Mouse (Mus musculus): ENCODE data around the gene Timm29.
A peak's percentile ranks its signal among the peaks of the same experiment; 100 is the strongest.

Gene Timm29

DNA sequence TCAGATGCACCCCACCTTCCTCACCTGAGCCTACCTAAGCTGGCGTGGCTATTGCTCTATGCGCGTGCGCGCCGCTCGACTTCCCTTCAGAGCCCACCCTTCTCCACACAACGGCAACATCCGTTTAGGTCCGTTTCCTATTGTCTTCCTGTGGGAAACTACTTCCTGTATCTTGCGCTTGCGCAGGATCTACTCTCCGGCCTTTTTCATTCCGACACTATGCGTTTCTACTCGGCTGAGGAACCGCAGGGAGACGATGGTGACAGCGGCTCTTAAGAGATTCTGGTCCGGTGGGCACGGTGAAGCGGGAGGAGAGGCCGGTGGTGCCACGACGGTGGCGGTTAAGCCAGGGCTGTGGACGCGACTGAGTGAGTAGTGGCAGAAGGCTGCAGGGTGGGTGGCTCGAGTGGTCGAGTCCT lies at the start of gene Timm29, which contains the start of gene Yipf2:
Timm29 (plus strand) TSS at position 20 of the 419 bp plus-strand sequence.
Yipf2 (minus strand) TSS at position 126 of the 419 bp plus-strand sequence.
- DNase-seq (ENCODE audit: low read depth in 2 of 2, low spot score in 2 of 2), result peak; percentile 86 to 91

- DNase-seq (ENCODE audit: low read depth in 2 of 2, low spot score in 2 of 2), result no peak
These were observed 47.1 kb upstream of the Timm29 start for GRCm38 (mm10) chr9:21545351-21545915.

DNA sequence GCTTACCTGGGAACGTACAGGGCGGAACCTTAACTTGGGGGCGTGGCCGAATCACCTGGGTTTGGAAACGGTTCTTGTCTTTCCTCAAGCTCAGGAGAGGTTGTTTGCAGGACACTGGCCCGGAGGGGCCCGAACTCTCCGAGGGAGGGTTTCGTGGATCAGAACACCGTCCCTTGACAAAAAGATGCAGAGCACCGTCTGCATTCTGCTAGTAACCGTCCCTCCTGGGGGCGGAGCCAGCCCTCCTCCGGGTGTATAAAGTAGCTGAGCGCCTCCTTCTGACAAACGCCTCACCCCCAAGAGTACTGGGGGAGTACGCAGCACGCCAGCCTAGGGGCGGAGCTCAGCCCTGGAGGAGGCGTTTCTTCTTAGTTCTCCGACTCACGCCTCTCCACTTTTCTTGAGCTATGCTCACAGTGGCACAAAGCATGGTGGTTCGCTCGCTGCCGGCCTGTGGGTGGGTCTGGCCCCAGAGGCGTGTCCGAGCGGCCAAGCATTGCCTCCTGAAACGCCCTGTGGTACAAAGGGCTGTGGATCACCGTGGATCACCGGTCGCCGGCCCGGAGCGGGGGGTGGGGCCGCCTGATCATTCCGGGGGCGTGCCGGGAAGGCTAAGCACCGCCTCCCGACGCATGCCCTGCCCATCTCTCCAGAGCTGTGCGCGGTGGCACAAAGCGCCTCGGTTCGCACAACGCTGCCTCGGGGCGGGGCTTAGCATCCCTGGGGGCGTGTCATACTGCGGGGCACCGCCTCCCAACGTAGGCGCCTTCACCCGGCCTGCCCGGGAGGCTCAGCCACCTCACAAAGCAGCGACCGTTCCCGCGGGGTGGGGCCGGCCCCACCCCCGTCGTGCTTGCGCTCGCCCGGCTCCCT lies 46.4 kb upstream of the Timm29 start:
- peak; percentile 99 to 100 for DNase-seq (ENCODE audit: low read depth in 2 of 2, low spot score in 2 of 2)

- no peak for DNase-seq (ENCODE audit: low read depth in 2 of 2, low spot score in 2 of 2)
These were observed 45.8 kb upstream of the Timm29 start, which contains the start of gene Carm1 for GRCm38 (mm10) chr9:21546789-21547074. TSS of gene Carm1 (plus strand) at chr9:21546894.

GRCm38 (mm10) chr9:21547075-21547941 lies 45.2 kb upstream of the Timm29 start:
- DNase-seq (ENCODE audit: low read depth in 2 of 2, low spot score in 2 of 2), result peak; percentile 15 to 28

- DNase-seq (ENCODE audit: low read depth in 2 of 2, low spot score in 2 of 2), result no peak
These were observed 41.5 kb upstream of the Timm29 start for GRCm38 (mm10) chr9:21551049-21551448.

- no peak for DNase-seq (ENCODE audit: low read depth in 2 of 2, low spot score in 2 of 2)
These were observed 38.8 kb upstream of the Timm29 start for GRCm38 (mm10) chr9:21553607-21554273.

GRCm38 (mm10) chr9:21555198-21555742 lies 37.3 kb upstream of the Timm29 start:
- no peak for DNase-seq (ENCODE audit: low read depth in 2 of 2, low spot score in 2 of 2)

DNA sequence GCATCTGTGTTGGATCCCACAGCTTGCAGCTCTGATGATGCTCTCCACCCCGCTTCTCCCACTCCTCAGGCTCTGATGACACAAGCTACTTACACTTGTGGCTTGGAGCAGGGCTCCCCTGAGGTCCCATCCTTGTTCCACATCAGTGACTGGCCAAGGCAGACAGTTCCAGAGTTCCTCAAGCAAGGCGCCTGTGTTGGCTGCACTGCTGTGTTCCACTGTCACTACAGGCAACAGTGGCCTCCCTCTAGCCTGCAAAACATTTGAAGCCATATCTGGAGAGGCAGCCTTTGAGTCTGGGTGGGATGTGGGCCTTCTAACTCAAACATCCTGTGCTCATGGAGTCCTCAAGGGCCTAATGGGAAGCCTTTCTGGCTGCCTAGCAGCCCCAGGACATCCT lies 35.5 kb upstream of the Timm29 start:
- no peak for DNase-seq (ENCODE audit: low read depth in 2 of 2, low spot score in 2 of 2)

- no peak for DNase-seq (ENCODE audit: low read depth in 2 of 2, low spot score in 2 of 2)
These were observed 35.0 kb upstream of the Timm29 start for GRCm38 (mm10) chr9:21557556-21557955.

DNA sequence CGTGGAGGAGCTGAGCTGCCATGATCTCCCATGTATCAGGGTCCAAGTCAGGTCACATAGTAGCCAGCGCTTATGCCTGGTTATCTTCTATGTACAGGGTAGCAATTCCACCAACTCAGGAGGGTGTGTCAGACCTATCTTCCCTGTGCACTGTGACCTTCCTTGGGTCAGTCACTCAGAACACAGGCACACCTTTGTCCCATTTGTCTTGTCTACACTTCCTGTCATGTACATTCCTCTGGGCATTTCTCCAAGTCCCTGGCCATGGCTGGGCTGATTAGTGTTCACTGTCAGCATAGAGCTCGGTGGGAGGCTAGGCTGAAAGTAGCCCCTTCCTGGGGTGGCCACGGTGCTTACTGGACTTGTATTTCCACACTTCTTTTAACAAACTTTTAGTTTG lies 34.2 kb upstream of the Timm29 start:
- no peak for DNase-seq (ENCODE audit: low read depth in 2 of 2, low spot score in 2 of 2)

DNA sequence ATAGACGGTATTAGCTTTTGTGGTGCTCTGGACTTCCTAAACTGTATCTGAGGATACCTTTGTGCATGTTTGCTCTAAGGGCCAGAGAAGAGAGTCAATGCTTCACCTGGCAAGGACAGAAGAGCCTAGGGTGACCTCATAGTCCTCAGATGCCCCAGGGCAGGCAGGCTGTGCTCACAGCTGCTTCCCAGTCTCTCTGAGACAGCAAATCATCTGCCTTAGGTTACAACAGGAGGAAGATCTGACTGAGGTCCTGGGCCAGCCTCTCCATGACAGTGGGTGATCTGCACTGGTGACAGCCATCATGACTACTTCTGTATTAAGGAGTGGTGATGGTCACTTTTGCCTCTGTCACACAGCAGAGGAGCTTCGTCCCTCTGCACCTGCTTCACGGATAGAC lies 33.4 kb upstream of the Timm29 start:
- no peak for DNase-seq (ENCODE audit: low read depth in 2 of 2, low spot score in 2 of 2)

DNA sequence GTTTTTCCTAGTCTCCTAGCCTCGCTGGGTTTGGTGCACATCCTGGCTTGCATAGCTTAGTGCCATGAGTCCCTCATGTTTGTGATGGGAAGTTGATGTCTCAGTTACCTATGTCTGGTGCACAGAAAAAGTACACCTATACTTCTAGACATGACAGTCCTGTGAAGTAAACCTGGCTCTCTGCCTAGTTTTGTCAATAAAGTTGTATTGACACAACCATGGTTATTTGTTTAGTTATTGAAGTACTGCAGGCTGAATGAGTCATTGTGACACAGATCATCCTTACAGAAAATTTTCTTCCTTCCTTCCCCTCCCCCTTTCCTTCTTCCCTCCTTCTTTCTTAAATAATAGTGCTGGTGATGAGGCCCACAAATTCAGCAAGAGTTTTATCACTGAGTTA lies 28.1 kb upstream of the Timm29 start:
- no peak for DNase-seq (ENCODE audit: low read depth in 2 of 2, low spot score in 2 of 2)

DNA sequence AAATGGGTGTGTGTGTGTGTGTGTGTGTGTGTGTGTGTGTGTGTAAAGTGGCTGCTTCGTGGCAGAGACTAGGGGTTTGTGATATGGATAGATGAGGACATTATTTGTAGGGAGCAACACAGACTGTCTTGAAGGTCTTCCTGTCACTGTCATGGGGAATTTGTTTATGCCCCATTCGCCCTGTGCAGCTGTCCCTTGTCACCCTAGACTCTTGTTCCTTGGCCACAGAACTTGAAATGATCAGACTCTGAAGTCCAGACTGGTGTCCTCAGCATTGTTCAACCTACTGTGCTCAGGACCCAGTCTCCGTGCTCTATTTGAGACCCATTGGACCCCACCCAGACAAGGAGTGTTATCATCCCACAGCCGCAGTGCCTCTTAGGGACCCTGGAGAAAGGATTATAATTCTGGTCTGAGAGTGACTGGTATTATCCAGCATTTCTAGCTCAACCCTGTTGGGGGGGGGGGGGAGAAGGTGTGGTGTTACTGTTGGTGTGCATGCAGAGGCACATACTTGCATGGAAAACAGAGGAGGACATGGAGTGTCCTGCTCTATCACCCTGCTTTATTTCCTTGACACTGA lies 27.4 kb upstream of the Timm29 start:
- no peak for DNase-seq (ENCODE audit: low read depth in 2 of 2, low spot score in 2 of 2)

- DNase-seq (ENCODE audit: low read depth in 2 of 2, low spot score in 2 of 2), result no peak
These were observed 26.0 kb upstream of the Timm29 start for GRCm38 (mm10) chr9:21566538-21566937.

DNA sequence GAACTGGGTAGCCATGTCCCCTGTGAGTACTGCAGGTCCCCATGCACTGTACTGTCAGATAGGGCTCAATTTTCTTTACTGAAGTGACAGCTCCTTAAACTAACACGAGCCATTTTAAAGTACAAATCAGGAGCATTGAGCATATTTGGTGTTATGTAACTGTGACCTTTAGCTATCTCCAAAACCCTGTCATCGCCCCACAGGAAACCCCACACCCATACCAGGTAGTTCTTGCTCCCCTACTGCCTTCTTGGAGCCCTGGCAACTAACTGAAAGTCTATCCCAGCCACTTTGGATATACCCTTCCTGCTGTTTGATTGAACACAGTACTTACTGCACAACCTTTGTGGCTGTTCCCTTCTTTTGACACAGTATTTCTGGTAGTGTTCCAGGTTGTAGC lies 25.5 kb upstream of the Timm29 start:
- no peak for DNase-seq (ENCODE audit: low read depth in 2 of 2, low spot score in 2 of 2)

DNA sequence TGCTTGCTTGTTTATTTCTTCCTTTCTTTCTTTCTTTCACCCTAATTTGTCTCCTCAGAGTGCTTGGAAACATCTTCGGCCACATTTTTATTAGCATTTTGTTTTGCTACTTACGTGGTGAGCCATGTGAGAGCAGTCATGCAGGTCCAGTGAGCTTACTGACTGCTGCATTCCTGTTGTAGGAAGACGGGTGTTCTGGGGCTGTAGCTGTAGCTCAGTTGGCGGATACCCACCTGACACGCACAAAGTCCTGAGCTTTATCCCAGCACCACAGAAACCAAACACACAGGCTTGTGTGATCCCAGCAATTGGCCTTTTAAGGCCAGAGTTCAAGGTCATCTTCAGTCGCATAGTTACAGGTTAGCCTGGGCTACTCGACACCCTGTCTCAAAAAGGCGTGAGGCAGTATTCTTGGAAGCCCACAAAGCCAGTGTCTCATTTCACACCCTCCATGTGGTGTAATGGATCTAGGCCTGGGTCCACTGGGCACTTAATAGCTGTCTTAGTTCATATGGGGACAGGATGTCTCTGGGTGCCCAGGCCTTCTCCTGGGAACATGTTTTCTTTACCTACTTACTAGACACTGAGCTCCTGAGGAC lies 23.8 kb upstream of the Timm29 start:
- no peak for DNase-seq (ENCODE audit: low read depth in 2 of 2, low spot score in 2 of 2)

DNA sequence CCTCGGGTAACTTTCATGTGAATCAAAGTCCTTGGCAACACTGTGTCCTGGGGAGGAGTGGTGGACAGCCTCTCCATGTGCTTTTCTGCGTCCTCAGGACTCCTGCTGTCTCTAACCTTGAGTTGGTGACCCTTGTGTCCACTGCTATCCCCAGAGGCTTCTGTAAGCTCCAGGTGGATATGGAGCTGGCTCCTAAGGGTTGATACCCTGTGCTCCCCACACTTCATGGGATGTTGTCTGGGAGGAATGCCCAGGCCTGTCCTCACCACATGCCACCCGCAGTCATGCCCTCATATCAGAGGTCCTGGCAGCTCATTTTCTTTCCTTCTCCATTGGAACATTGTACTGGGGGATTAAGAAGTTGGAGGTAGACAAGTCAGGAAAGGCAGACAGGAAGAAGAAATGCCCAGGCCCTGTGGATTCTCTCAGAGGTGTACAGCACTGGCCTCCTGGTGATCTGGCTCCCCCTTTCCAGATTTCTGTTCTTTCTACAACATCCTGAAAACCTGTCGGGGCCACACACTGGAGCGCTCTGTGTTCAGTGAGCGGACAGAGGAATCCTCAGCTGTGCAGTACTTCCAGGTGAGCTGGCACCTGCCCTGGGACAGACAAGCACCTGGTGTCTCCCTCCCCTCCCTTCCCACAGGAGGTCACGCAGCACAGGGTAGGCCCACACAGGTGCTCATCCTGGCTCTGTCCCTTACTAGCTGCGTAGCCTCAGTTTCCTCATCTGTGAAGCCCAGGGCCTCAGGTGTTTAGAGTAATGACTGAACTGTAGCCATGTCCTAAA lies 18.3 kb upstream of the Timm29 start:
- no peak for DNase-seq (ENCODE audit: low read depth in 2 of 2, low spot score in 2 of 2)

DNA sequence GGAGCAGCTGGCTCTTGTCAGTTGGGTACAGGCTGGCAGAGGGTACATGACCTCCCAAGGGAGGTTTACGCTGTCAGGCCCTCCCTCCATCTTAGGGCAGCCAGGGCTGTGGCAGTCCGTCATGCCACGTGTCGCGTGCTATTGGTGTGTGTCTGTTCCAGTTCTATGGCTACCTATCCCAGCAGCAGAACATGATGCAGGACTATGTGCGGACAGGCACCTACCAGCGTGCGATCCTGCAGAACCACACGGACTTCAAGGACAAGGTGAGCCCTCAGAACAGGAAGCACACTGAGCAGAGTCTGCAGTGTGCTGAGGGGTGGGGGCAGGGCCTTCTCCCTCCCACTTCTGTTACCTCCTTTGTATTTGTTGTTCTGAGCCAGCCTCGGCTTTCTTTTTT lies 17.3 kb upstream of the Timm29 start:
- no peak for DNase-seq (ENCODE audit: low read depth in 2 of 2, low spot score in 2 of 2)
